Mouse (Mus musculus) C2C12 (cell line): ENCODE measurements at regions not wholly inside any gene's neighbourhood (a gene's known extent, or its start where the extent isn't known, plus 50 kb on each side); places are given as distances from the start of the nearest gene placed in this dataset.

Source experiments
- H3K27me3 ChIP-seq: one replicate; pipeline ENCODE4 v1.6.1; 2011; ENCODE audit not compliant: control insufficient read depth, insufficient read depth, insufficient read length
- H3K36me3 ChIP-seq: one replicate; pipeline ENCODE4 v1.6.1; 2011; ENCODE audit not compliant: control insufficient read depth, insufficient read depth
- H3K4me3 ChIP-seq: one replicate; pipeline ENCODE4 v1.5.1; 2011; ENCODE audit warnings: mild to moderate bottlenecking, control low read depth; ENCODE audit not compliant: poor library complexity, insufficient read depth, severe bottlenecking
- H3K79me2 ChIP-seq: one replicate; pipeline ENCODE4 v1.6.1; 2011; ENCODE audit not compliant: control insufficient read depth, insufficient read depth
- H3K79me3 ChIP-seq: one replicate; pipeline ENCODE4 v1.6.1; 2011; ENCODE audit warnings: low read depth, control low read depth
- H3ac ChIP-seq: one replicate; pipeline ENCODE3; 2011; ENCODE audit warnings: low read depth; ENCODE audit not compliant: control insufficient read depth, insufficient read length
- CEBPB ChIP-seq: IDR thresholded peaks from one replicate; pipeline ENCODE4 v1.6.1; 2011; ENCODE audit warnings: low read depth, mild to moderate bottlenecking, control low read depth, moderate library complexity
- CTCF ChIP-seq: IDR thresholded peaks from one replicate; pipeline ENCODE4 v1.5.1; 2011; ENCODE audit not compliant: control insufficient read depth, insufficient read depth, insufficient read length
- FOSL1 ChIP-seq: IDR thresholded peaks from one replicate; pipeline ENCODE4 v1.8.0; 2011; ENCODE audit warnings: mild to moderate bottlenecking, low read length; ENCODE audit not compliant: poor library complexity, insufficient read depth, severe bottlenecking
- MAX ChIP-seq: IDR thresholded peaks from one replicate; pipeline ENCODE4 v1.6.1; 2011; ENCODE audit warnings: mild to moderate bottlenecking, control low read depth
- MYOD1 ChIP-seq: IDR thresholded peaks from one replicate; pipeline ENCODE4 v1.6.1; 2011; ENCODE audit warnings: low read depth; ENCODE audit not compliant: control insufficient read depth, insufficient read length
- MYOG ChIP-seq: IDR thresholded peaks from one replicate; pipeline ENCODE4 v1.6.1; 2011; ENCODE audit not compliant: control insufficient read depth, insufficient read length; ENCODE audit errors: extremely low read depth
- USF1 ChIP-seq: IDR thresholded peaks from one replicate; pipeline ENCODE4 v1.6.1; 2011; ENCODE audit warnings: low read depth, mild to moderate bottlenecking, control low read depth, moderate library complexity

DNA sequence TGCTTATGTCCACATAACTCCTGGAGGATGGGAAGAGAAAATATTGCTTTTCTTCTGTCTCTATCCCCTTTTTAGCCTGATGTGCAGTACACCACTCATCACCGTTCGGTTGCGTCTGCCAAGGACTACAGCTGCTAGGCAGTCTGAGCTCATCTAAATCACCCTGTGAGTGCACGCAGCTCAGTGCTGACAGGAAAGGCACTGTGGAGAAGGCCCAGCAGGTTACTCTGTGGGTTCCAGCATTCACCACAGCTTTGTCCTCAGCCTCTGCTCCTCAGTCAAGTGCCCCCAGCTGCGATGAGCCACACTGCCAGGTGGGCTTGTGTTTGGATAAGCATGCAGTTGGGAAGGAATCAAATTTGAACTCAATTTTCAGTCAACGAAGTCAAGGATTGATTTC, 152.0 kb upstream of the Alg10b start:
- Histone ChIP-seq H3K79me3 (no peaks in the 10 kb centered on the region), H3K4me3 (no peak overlapping the region), H3K27me3 (peaks cover 4% of the 10 kb centered on the region), H3K79me2 (no peaks in the 10 kb centered on the region), H3ac (no peak overlapping the region), H3K36me3 (no peaks in the 10 kb centered on the region)
- TF ChIP-seq CEBPB = no peak
- TF ChIP-seq CTCF = no peak
- no peak for TF ChIP-seq USF1
- no peak for TF ChIP-seq MYOD1
- no peak for TF ChIP-seq MYOG
- TF ChIP-seq MAX = no peak
- TF ChIP-seq FOSL1 = no peak

GRCm38 (mm10) chr15:90082175-90082951, 141.7 kb upstream of the Alg10b start:
- no peak overlapping the region for H3ac ChIP-seq

GRCm38 (mm10) chr15:90109445-90109988, 114.6 kb upstream of the Alg10b start:
- no peaks in the 10 kb centered on the region for H3K79me3 ChIP-seq
- TF ChIP-seq FOSL1 = peak; percentile 37
- no peak for TF ChIP-seq MAX
- no peak overlapping the region for H3K4me3 ChIP-seq
- no peaks in the 10 kb centered on the region for H3K36me3 ChIP-seq
- no peaks in the 10 kb centered on the region for H3K79me2 ChIP-seq
- no peaks in the 10 kb centered on the region for H3K27me3 ChIP-seq
- no peak overlapping the region for H3ac ChIP-seq

More at GRCm38 (mm10) chr15:90082175-90082951, 141.7 kb upstream of the Alg10b start:
- H3K4me3 ChIP-seq = no peak overlapping the region
- no peaks in the 10 kb centered on the region for H3K27me3 ChIP-seq
- H3K79me2 ChIP-seq = no peaks in the 10 kb centered on the region
- H3K36me3 ChIP-seq = no peaks in the 10 kb centered on the region
- H3K79me3 ChIP-seq = no peaks in the 10 kb centered on the region
- TF ChIP-seq MAX = no peak
- TF ChIP-seq CEBPB = no peak
- TF ChIP-seq CTCF = no peak
- TF ChIP-seq MYOG = no peak
- no peak for TF ChIP-seq MYOD1
- TF ChIP-seq FOSL1 = no peak
- TF ChIP-seq USF1 = no peak

GRCm38 (mm10) chr15:90113611-90114010, 110.5 kb upstream of the Alg10b start:
- H3ac ChIP-seq = no peak overlapping the region
- H3K79me2 ChIP-seq = no peaks in the 10 kb centered on the region
- TF ChIP-seq CEBPB (no peak), FOSL1 (no peak), MAX (no peak), MYOD1 (no peak), CTCF (no peak), MYOG (no peak), USF1 (no peak)
- H3K79me3 ChIP-seq = no peaks in the 10 kb centered on the region
- H3K27me3 ChIP-seq = no peaks in the 10 kb centered on the region
- H3K4me3 ChIP-seq = no peak overlapping the region
- no peaks in the 10 kb centered on the region for H3K36me3 ChIP-seq

- H3K79me2 ChIP-seq = no peaks in the 10 kb centered on the region
- no peak overlapping the region for H3K4me3 ChIP-seq
- no peak overlapping the region for H3ac ChIP-seq
- no peaks in the 10 kb centered on the region for H3K27me3 ChIP-seq
- TF ChIP-seq MAX (no peak), CTCF (no peak), MYOG (no peak), CEBPB (no peak), USF1 (no peak), MYOD1 (no peak), FOSL1 (no peak)
- H3K36me3 ChIP-seq = no peaks in the 10 kb centered on the region
- H3K79me3 ChIP-seq = no peaks in the 10 kb centered on the region
These were observed 104.4 kb upstream of the Alg10b start for GRCm38 (mm10) chr15:90119747-90120146.

DNA sequence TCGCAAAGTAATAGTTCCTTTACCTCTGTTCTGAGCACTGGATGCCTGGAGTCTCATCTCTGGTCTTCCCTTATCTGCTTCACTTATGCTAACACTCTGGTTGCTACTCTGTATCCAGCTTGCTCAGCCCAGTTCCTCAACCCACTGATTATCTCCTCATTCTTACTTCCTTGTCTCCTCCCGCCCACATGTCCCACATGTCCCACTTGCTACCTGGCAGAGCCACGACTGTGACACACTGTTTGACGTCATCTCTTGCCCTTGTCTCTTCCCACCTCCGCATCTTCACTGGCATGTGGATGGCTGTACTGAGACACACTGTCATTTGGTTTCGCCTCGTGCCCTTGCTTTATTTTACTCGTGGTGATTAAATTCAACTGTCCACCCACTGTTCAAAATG, 100.1 kb upstream of the Alg10b start:
- TF ChIP-seq CEBPB (no peak), USF1 (no peak), MAX (no peak)
- H3K27me3 ChIP-seq = no peaks in the 10 kb centered on the region
- no peak overlapping the region for H3ac ChIP-seq
- no peaks in the 10 kb centered on the region for H3K79me3 ChIP-seq
- no peaks in the 10 kb centered on the region for H3K36me3 ChIP-seq
- no peaks in the 10 kb centered on the region for H3K79me2 ChIP-seq
- H3K4me3 ChIP-seq = no peak overlapping the region
